Comparison of ENCODE assay signal across 7 mouse cellular contexts in genomic region chr13:35502147-35502522, GRCm38 (mm10).
DNase-seq lines count a peak whose midpoint lies in the region; ATAC-seq and TF ChIP-seq lines count a peak whose summit lies in the region.

No protein-coding gene starts in this region.

- intact Hi-C loops in left cerebral cortex, adult 2 months (cut with DNase I), result loop anchor here (2.0 to 5.0 kb wide), 4 partner anchors 165 to 260 kb away; no protein-coding TSS in a partner anchor

- peaks cover 3% of the 10 kb centered on the region; the same call in 1 of the 2 replicates for H3K4me1 ChIP-seq in liver, adult 2 months (ENCODE audit: control insufficient read depth, insufficient read depth, low read length)
- H3K4me1 ChIP-seq in liver, embryonic 11.5 days (replicated peaks; ENCODE audit: control insufficient read depth, insufficient read depth, low read length), result no peaks in the 10 kb centered on the region
- H3K4me1 ChIP-seq in stomach, postnatal 0 days (replicated peaks; ENCODE audit: control insufficient read depth, insufficient read depth), result no peaks in the 10 kb centered on the region

- peak; percentile 53 for TF ChIP-seq EP300 in stomach, postnatal 0 days (optimal IDR thresholded peaks at IDR 0.05)

- DNase-seq in liver, adult 2 months (ENCODE audit: extremely low read depth, low read depth, low spot score), result peak; percentile 81
- no peak for DNase-seq in liver, embryonic 11.5 days (ENCODE audit: low spot score)
- DNase-seq in brain, embryonic 18.5 days (ENCODE audit: low read depth, low spot score), result peak; percentile 24
- DNase-seq in frontal cortex, postnatal 10 days (ENCODE audit: low spot score in 2 of 2), result peak; percentile 27 to 37
- DNase-seq in left cerebral cortex, adult 2 months (ENCODE audit: extremely low spot score in 1 of 2, low spot score in 2 of 2), result peak; percentile 25 to 28
- DNase-seq in stomach, postnatal 0 days (ENCODE audit: low spot score), result no peak
- DNase-seq in thymus, postnatal 4 days, result no peak

- no peak overlapping the region for H3K4me2 ChIP-seq in liver, embryonic 11.5 days
- no peak overlapping the region for H3K4me2 ChIP-seq in stomach, postnatal 0 days (replicated peaks; ENCODE audit: low read depth)

- no peaks in the 10 kb centered on the region for H3K79me2 ChIP-seq in liver, adult 2 months (ENCODE audit: control insufficient read depth, insufficient read depth, low read length)

- no peak overlapping the region for H3K9ac ChIP-seq in liver, adult 2 months (ENCODE audit: low read depth, low read length)
- H3K9ac ChIP-seq in liver, embryonic 11.5 days (ENCODE audit: low read depth, low read length), result no peak overlapping the region
- no peak overlapping the region for H3K9ac ChIP-seq in stomach, postnatal 0 days (ENCODE audit: low read length)

- TF ChIP-seq POLR2A in liver, adult 2 months (IDR thresholded peaks at IDR 0.05; ENCODE audit: extremely low read depth, insufficient read depth, low read length), result no peak

- no peaks in the 10 kb centered on the region for H3K9me3 ChIP-seq in liver, embryonic 11.5 days (ENCODE audit: control insufficient read depth, low read length)
- no peaks in the 10 kb centered on the region for H3K9me3 ChIP-seq in stomach, postnatal 0 days (ENCODE audit: control insufficient read depth, low read length)

- no peak overlapping the region for H3K4me3 ChIP-seq in liver, adult 2 months (ENCODE audit: insufficient read depth, low read depth, low read length)
- no peak overlapping the region for H3K4me3 ChIP-seq in liver, embryonic 11.5 days (ENCODE audit: low read depth, low read length)
- no peak overlapping the region for H3K4me3 ChIP-seq in left cerebral cortex, adult 2 months
- no peak overlapping the region for H3K4me3 ChIP-seq in stomach, postnatal 0 days (ENCODE audit: low read depth, low read length)

- WGBS in liver, adult 2 months, result 18% methylated on average over 5 of the region's 5 CpGs
- 68% methylated on average over 5 of the region's 5 CpGs for WGBS in liver, embryonic 11.5 days
- 44% methylated on average over 5 of the region's 5 CpGs for WGBS in stomach, postnatal 0 days

- no peak for ATAC-seq in liver, embryonic 11.5 days (replicated peaks; ENCODE audit: low FRiP score)
- no peak for ATAC-seq in stomach, postnatal 0 days (ENCODE audit: low FRiP score, low TSS enrichment)

- TF ChIP-seq CTCF in liver, adult 2 months (IDR thresholded peaks at IDR 0.05; ENCODE audit: low read depth, low read length), result no peak
- no peak for TF ChIP-seq CTCF in left cerebral cortex, adult 2 months (IDR thresholded peaks at IDR 0.05)
- no peak for TF ChIP-seq CTCF in stomach, postnatal 0 days (IDR thresholded peaks at IDR 0.05; ENCODE audit: low read depth)

- peaks cover 4% of the 10 kb centered on the region for H3K27me3 ChIP-seq in liver, adult 2 months (ENCODE audit: control insufficient read depth, insufficient read depth, low read length)
- no peaks in the 10 kb centered on the region for H3K27me3 ChIP-seq in liver, embryonic 11.5 days (replicated peaks; ENCODE audit: control insufficient read depth, insufficient read depth, low read length)
- H3K27me3 ChIP-seq in stomach, postnatal 0 days (ENCODE audit: control insufficient read depth, insufficient read depth, low read length), result no peaks in the 10 kb centered on the region

- no peaks in the 10 kb centered on the region for H3K36me3 ChIP-seq in liver, adult 2 months (ENCODE audit: control insufficient read depth, insufficient read depth, low read length)
- H3K36me3 ChIP-seq in liver, embryonic 11.5 days (ENCODE audit: control insufficient read depth, insufficient read depth, low read length), result no peaks in the 10 kb centered on the region
- no peaks in the 10 kb centered on the region for H3K36me3 ChIP-seq in stomach, postnatal 0 days (ENCODE audit: control insufficient read depth, insufficient read depth, low read length)

- no peak overlapping the region for H3K27ac ChIP-seq in liver, adult 2 months (replicated peaks; ENCODE audit: insufficient read depth, low read depth, low read length)
- H3K27ac ChIP-seq in liver, embryonic 11.5 days (ENCODE audit: low read depth, low read length), result no peak overlapping the region
- H3K27ac ChIP-seq in left cerebral cortex, adult 2 months, result peak overlapping the region; percentile 50
- peak overlapping the region; percentile 49; the same call in 1 of the 2 replicates for H3K27ac ChIP-seq in stomach, postnatal 0 days (replicated peaks)

Comparison
In these comparisons a context has a peak if more than half of its experiments do, and no peak if none do; other contexts are left out.
1. DNase-seq: peak in liver, adult 2 months (single experiment), brain, embryonic 18.5 days (single experiment), frontal cortex, postnatal 10 days (2 of 2) and left cerebral cortex, adult 2 months (2 of 2); none in liver, embryonic 11.5 days (single experiment), stomach, postnatal 0 days (single experiment) and thymus, postnatal 4 days (single experiment).
2. H3K27ac ChIP-seq: peak in left cerebral cortex, adult 2 months (single experiment) and stomach, postnatal 0 days (single experiment); none in liver, adult 2 months (single experiment) and liver, embryonic 11.5 days (single experiment).